Mouse (Mus musculus): Measurements from ENCODE around the gene Castor1.

Gene Castor1

GRCm38 (mm10) chr11:4235052-4235655, 17.1 kb downstream of the Castor1 start:
- DNase-seq (ENCODE audit: low spot score in 2 of 2), result no peak

DNA sequence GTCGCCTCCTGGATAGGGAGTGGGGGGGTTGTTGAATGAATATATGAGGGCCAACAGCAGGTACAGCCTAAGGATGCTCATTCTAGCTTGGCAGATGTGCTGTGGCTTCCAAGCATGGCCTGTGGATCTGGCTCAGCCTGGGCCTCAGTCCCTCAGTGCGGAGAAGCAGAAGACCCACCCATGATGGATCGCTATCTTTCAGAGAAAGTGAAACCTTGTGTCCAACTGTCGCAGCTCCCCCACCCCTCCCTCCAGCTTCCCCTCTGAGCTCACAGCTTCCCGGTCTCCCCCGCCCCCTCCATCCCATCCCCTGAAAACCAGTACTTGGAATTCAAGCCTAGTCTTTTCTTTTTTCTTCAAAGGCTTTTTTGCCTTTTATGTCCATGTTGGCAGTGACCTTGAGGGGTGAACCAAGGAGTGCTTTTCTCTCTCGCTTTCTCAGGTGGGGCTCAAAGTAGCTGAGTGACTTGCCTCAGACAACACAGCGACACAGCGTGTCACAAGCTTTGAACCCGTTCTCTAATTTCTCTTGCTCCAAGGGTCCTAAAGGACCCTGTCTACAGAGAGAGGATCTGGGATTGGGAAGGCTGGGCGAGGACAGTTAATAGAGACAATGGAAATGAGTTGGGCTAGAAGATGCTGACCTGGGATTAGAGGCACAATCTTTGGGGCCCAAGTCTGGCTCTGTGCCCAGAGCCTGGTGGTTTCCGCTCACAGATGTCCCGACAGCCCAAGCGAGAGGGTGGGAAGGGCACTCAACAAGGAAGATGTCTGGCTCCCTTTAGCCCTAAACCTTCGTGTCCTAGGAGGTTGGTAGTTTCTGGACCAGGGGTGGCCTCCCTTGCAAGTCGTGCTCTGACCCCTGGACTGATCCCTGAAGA, 17.9 kb downstream of the Castor1 start, which contains the start of gene Osm:
TSS of gene Osm (plus strand) at position 756 of the 881 bp plus-strand sequence.
- no peak for DNase-seq (ENCODE audit: low spot score in 2 of 2)

- no peak for DNase-seq (ENCODE audit: low spot score in 2 of 2)
Observed at GRCm38 (mm10) chr11:4236546-4237067, 18.6 kb downstream of the Castor1 start.

GRCm38 (mm10) chr11:4237389-4237912, 19.4 kb downstream of the Castor1 start:
- no peak for DNase-seq (ENCODE audit: low spot score in 2 of 2)

DNA sequence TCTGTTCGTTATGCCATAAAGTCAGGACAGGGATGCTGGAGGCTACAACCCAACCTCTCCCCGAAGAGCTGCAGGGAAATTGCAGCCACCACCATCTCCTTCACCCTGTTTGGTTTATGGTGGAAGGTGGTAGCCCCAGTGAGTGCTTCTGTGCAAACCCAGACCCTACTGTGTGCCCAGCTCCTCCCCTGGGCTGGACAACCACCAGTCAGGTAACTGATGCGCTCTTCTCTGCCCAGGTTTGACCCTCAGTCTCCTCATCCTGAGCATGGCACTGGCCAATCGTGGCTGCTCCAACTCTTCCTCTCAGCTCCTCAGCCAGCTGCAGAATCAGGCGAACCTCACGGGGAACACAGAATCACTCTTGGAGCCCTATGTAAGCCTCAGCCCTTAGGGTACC, 20.1 kb downstream of the Castor1 start:
- DNase-seq (ENCODE audit: low spot score in 2 of 2), result no peak

DNA sequence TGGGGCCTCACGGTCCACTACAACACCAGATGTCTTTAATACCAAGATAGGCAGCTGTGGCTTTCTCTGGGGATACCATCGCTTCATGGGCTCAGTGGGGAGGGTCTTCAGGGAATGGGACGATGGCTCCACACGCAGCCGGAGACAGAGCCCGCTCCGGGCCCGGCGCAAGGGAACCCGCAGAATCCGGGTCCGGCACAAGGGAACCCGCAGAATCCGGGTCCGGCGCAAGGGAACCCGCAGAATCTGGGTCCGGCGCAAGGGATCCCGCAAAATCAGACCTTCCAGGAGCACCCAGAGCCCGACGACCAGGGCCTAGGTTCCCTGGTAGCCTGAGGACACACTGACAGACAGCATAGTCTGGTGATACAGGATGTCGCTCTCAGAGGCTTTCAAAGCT, 21.7 kb downstream of the Castor1 start:
- DNase-seq (ENCODE audit: low spot score in 2 of 2), result no peak

DNA sequence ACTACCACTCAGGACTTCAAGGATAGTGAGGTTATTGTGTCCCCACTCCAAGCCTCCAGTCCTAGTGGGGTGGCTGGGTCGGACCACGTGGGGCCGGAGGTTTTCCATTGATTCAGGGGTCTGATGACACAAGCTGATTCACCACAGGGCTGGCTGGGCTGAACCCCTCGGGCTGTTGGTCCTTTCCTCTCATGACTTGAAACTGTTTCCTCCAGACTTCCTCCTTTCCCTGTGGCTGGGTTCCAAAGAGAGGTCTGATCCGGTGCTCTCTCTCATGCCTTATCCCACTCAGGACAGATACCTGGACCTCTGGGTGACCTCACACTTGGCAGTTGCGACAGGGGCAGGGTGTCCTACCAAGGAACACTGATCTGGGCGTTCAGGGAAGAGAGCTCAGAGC, 22.1 kb downstream of the Castor1 start:
- no peak for DNase-seq (ENCODE audit: low spot score in 2 of 2)

GRCm38 (mm10) chr11:4241180-4241579, 23.2 kb downstream of the Castor1 start:
- DNase-seq (ENCODE audit: low spot score in 2 of 2), result no peak

DNA sequence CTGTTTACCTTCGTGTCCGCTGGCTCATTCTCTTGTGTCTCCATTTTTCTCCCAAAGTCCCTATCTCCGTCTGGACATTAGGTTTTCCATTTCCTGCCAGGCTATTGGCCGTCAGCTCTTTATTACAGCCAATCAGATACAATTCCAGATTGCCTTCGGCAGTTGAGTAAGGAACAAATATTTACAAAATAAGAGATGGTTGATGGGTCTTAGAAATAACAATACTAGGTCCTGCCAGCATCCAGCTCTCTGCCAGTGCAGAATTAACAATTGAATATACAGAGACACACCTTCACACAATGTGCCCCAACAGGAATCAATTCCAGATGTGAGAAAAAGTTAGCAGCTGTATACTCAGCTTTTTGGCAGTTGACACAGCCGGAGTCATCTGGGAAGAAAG, 28.1 kb downstream of the Castor1 start:
- no peak for DNase-seq (ENCODE audit: low spot score in 2 of 2)

DNA sequence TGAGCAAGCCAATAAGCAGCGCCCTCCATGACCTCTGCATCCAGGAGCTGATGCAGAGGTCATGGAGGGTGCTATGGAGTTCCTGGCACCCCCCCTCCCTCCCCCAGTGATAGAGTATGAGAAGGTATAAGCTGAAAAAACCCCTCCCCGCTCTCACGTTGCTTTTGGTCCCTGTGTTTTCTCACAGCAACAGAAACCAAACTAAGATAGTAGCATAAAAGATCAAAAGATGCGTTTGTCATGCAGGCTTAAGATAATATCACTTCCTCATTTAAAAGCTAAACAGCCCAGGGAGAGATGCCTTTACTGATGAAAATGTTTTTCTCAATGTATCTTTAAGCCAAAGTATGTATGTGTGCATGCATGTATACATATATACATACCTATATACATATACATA, 28.6 kb downstream of the Castor1 start:
- no peak for DNase-seq (ENCODE audit: low spot score in 2 of 2)

- DNase-seq (ENCODE audit: low spot score in 2 of 2), result no peak
Observed at GRCm38 (mm10) chr11:4247201-4247959, 29.4 kb downstream of the Castor1 start.

- no peak for DNase-seq (ENCODE audit: low spot score in 2 of 2)
Observed at GRCm38 (mm10) chr11:4249151-4249550, 31.1 kb downstream of the Castor1 start.

GRCm38 (mm10) chr11:4250290-4250689, 32.3 kb downstream of the Castor1 start:
- DNase-seq (ENCODE audit: low spot score in 2 of 2), result no peak

- no peak for DNase-seq (ENCODE audit: low spot score in 2 of 2)
Observed at GRCm38 (mm10) chr11:4251376-4251775, 33.4 kb downstream of the Castor1 start.

DNA sequence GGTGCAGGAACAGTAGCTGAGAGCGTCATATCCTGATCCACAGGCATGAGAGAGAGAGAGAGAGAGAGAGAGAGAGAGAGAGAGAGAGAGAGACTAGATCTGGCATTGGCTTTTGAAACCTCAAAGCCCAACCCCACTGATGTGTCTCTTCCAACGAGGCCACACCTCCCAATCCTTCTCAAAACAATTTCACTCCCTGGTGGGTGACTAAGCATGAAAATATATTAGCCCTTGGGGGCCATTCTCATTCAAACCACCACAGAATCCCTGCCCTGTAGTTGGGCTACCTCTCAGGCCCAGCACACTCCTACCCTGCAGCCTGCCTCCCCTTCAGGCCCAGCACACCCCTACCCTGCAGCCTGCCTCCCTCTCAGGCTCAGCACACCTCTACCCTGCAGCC, 34.9 kb downstream of the Castor1 start:
- DNase-seq (ENCODE audit: low spot score in 2 of 2), result no peak

GRCm38 (mm10) chr11:4256846-4257607, 39.0 kb downstream of the Castor1 start, which contains the start of gene Lif:
Gene Lif (plus strand): TSS chr11:4257557.
- no peak for DNase-seq (ENCODE audit: low spot score in 2 of 2)

GRCm38 (mm10) chr11:4257756-4258155, 39.7 kb downstream of the Castor1 start:
- DNase-seq (ENCODE audit: low spot score in 2 of 2), result no peak

DNA sequence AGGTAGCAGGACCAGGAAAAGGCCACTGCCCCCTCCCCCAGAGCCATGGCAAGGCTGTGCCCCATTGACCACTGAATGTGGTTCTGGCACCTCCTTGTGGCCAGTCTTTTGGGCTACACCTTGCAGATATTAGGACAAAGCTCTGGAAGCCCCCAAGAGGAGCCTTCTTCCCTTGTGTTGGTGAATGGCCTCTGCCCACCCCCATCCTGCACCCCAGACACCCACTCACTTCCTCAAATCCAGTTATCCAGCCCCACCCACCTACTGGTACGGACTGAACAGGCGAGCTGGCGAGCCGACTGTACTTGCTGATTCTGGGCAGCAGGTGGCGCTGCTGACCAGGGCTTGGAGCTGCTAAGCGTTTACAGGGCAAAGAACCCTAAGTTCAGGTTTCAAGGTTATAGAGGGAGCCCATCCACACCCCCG, 40.6 kb downstream of the Castor1 start:
- DNase-seq (ENCODE audit: low spot score in 2 of 2), result peak; percentile 66 to 78

- DNase-seq (ENCODE audit: low spot score in 2 of 2), result no peak
Observed at GRCm38 (mm10) chr11:4260463-4261187, 42.6 kb downstream of the Castor1 start.

DNA sequence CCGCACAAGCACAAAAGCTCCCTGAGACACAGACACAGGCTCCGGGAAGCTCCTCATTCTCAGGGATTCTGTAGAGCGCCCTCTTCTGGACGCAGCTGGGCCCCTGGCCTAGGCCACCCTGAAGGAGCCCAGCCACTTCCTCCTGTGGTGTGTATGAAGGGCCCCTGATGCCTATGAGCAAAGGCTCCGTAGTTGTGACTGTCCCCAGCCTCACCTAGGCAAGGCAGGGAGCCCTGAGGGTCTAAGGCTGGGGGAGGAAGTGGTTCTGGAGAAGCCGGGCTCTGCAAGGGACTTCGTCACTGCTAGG, 43.1 kb downstream of the Castor1 start:
- peak in 1 of 2 experiments; percentile 27 for DNase-seq (ENCODE audit: low spot score in 2 of 2)

DNA sequence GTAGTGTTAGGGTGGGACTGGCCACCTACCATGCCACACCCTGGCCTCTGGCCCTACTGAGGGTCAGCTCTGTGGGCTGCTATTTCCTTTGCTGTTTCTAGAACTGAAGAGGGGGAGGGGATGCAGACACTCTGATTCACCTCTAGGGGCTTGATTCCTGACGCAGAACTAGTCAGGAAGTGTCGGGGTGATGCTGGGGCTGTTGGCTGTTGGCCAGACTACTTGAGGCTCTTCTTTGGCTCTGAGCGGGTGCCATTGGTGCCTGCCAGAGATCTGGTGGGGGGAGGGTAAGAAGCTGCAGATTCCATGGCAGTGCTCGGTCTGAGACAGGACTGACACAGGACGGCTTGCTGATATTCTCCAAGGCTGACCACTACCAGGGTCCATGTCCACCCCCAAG, 43.9 kb downstream of the Castor1 start:
- no peak for DNase-seq (ENCODE audit: low spot score in 2 of 2)
